Mouse (Mus musculus): Measurements from ENCODE around the gene Oprd1.

The Oprd1 gene

GRCm38 (mm10) chr4:132133920-132134319 lies 10.4 kb downstream of the Oprd1 start:
- peak; percentile 93 for DNase-seq (ENCODE audit: low read depth, low spot score)

- DNase-seq (ENCODE audit: low read depth, low spot score): no peak
Measured at GRCm38 (mm10) chr4:132133381-132133780, 10.9 kb downstream of the Oprd1 start.

DNA sequence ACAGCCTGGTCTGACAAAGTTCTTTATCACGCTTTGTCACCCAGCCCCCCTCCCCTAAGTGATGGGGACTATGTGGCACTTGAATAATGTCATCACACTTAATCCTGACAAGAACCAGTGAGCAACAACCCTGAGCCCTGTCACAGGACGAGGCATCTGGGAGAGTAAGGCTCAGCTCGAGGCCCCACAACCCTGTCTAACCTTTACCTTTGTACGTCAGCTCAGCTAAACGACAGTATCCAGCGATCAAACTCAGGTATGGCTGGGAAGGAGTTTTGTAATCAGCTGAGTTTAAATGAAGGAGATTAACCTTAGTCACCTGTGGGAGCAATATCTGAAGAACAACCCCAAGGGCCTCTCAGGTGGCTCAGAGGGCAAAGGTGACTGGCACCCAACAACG lies 12.0 kb downstream of the Oprd1 start:
- no peak for DNase-seq (ENCODE audit: low read depth, low spot score)

GRCm38 (mm10) chr4:132131790-132132189 lies 12.5 kb downstream of the Oprd1 start:
- no peak for DNase-seq (ENCODE audit: low read depth, low spot score)

- peak; percentile 76 for DNase-seq (ENCODE audit: low read depth, low spot score)
Measured at GRCm38 (mm10) chr4:132131116-132131515, 13.2 kb downstream of the Oprd1 start.

DNA sequence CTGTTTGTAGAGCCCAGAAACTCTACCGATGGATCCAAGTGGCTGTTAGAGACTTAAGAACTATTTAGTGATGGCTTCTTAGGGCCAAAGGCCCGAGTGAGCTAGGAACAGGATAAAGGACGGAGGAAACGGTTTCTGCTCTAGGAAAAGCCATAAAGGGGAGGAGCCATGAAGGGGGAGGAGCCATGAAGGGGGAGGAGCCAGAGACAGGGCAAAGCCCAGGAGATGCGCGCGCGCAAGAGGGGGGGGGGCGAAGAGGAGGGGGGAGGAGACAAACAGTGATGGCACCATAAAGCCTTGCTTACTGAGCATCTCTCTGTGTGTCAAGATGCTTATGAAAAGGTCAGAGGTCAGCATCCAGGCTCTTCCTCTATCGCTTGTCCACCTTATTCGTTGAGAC lies 13.6 kb downstream of the Oprd1 start:
- peak; percentile 87 for DNase-seq (ENCODE audit: low read depth, low spot score)

GRCm38 (mm10) chr4:132130134-132130533 lies 14.2 kb downstream of the Oprd1 start:
- DNase-seq (ENCODE audit: low read depth, low spot score): no peak

- DNase-seq (ENCODE audit: low read depth, low spot score): peak; percentile 76
Measured at GRCm38 (mm10) chr4:132128997-132129636, 15.2 kb downstream of the Oprd1 start.

GRCm38 (mm10) chr4:132127091-132127490 lies 17.2 kb downstream of the Oprd1 start:
- no peak for DNase-seq (ENCODE audit: low read depth, low spot score)

GRCm38 (mm10) chr4:132123166-132123565 lies 21.1 kb downstream of the Oprd1 start:
- no peak for DNase-seq (ENCODE audit: low read depth, low spot score)

- DNase-seq (ENCODE audit: low read depth, low spot score): peak; percentile 62
Measured at GRCm38 (mm10) chr4:132121674-132122073, 22.6 kb downstream of the Oprd1 start.

- DNase-seq (ENCODE audit: low read depth, low spot score): no peak
Measured at GRCm38 (mm10) chr4:132119566-132119965, 24.7 kb downstream of the Oprd1 start.

GRCm38 (mm10) chr4:132116315-132116714 lies 28.0 kb downstream of the Oprd1 start:
- no peak for DNase-seq (ENCODE audit: low read depth, low spot score)

GRCm38 (mm10) chr4:132113411-132114095 lies 30.7 kb downstream of the Oprd1 start:
- DNase-seq (ENCODE audit: low read depth, low spot score): peak; percentile 66

DNA sequence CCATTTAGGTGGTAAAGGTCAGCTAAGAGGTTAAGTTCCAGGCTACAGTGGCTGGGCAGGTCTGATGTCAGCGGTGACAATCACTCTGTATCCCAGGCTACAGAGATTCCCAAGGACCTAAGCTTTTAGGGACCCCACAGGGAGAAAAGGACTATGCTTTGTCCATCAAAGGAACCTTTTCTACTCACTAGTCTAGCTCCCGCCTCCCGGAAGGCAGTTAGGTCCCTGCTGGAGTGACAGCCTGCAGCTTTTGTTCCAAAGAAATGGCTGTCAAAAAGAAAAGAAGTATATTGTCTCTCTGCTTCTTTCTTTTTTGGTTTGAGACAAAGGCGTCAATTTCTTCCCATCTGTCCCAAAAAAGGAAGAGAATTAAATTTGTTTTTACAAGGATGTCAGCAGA lies 33.1 kb downstream of the Oprd1 start:
- DNase-seq (ENCODE audit: low read depth, low spot score): peak; percentile 16

DNA sequence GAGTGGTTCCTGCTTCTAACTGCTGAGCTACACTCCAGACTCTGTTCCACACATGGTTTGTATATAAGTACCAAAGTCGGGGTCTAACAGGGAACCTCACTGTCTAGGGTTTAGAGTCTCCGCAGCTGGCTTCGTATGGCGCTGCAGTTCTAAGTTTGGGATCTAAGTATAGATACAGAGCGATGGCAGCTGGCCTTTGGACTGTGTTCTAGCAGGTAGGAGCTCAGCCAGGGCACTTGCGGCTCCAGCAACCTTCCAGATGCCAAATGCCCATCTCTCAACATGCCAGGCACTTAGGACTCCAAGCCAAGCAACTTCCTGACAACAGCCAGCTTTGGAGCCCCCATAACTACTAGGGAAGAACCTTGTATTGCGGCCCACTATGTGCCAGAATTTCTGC lies 36.1 kb downstream of the Oprd1 start:
- no peak for DNase-seq (ENCODE audit: low read depth, low spot score)

DNA sequence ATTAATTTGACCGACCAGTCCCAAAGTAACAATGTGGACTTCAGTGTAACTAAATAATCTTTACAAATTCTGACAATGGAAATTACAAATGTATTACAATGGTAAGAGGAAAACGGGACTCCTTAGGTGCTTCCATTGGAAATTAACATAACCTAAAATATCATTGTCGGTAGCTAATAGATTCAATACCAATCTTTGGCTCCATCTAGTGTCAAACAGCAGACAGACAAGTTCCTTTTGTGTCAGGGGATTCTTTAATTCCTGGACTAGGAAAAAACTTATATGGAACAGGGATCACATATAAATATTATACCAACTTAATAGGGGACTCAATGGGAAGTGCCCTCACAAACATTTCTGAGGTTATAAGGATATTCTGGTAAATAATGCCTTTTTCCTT lies 43.1 kb downstream of the Oprd1 start:
- DNase-seq (ENCODE audit: low read depth, low spot score): no peak

GRCm38 (mm10) chr4:132099548-132099947 lies 44.7 kb downstream of the Oprd1 start:
- no peak for DNase-seq (ENCODE audit: low read depth, low spot score)

- DNase-seq (ENCODE audit: low read depth, low spot score): no peak
Measured at GRCm38 (mm10) chr4:132095043-132095442, 49.2 kb downstream of the Oprd1 start.

GRCm38 (mm10) chr4:132093928-132094327 lies 50.4 kb downstream of the Oprd1 start:
- DNase-seq (ENCODE audit: low read depth, low spot score): no peak

- no peak for DNase-seq (ENCODE audit: low read depth, low spot score)
Measured at GRCm38 (mm10) chr4:132093136-132093535, 51.1 kb downstream of the Oprd1 start.

DNA sequence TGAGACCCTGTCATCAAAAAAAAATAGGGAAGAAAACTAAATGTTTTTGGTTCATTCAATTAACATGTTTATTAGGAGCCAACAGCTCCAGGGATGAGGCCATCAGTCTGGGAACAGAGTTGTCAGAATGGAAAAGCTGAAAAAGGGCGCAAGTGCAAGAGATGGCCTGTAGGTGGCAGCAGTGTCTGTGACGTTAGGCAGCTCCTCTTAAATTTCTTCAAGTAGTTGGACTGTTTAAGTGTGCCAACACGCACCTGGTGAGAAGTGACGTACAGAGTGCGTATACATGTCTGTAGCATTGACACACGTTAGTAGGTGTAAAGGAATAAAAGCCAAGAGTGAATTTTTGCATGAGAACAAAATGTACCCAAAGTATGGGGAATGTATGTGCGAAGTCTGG lies 55.4 kb downstream of the Oprd1 start:
- DNase-seq (ENCODE audit: low read depth, low spot score): peak; percentile 80

- DNase-seq (ENCODE audit: low read depth, low spot score): no peak
Measured at GRCm38 (mm10) chr4:132085114-132085513, 59.2 kb downstream of the Oprd1 start.

All from ZHBTc4 (cell line).